Mouse (Mus musculus): ENCODE measurements around the gene Lrp6. TPM values are rescaled to one million over a fixed set of nuclear protein-coding genes. Genes with fewer than 3 reads are reported as not detected.
A peak's percentile ranks its signal among the peaks of the same experiment; 100 is the strongest.

The Lrp6 gene
- polyA plus RNA-seq, 1 experiment from 2014 or later, result 57.6 TPM

GRCm38 (mm10) chr6:134557043-134557442, 9.7 kb downstream of the Lrp6 start:
- Histone ChIP-seq H3K27ac (peak overlapping the region; percentile 80), H3K36me3 (ENCODE audit: inconsistent target) (no peaks in the 10 kb centered on the region), H3K4me3 (ENCODE audit: inconsistent target) (no peak overlapping the region), H3K79me2 (ENCODE audit: inconsistent target) (peaks cover 91% of the 10 kb centered on the region)
- WGBS (ENCODE audit: missing documents), result 80% methylated on average over 1 of the region's 1 CpGs

GRCm38 (mm10) chr6:134556185-134556950, 10.4 kb downstream of the Lrp6 start:
- Histone ChIP-seq H3K4me3 (ENCODE audit: inconsistent target) (no peak overlapping the region), H3K36me3 (ENCODE audit: inconsistent target) (no peaks in the 10 kb centered on the region), H3K27ac (peak overlapping the region; percentile 80), H3K79me2 (ENCODE audit: inconsistent target) (peaks cover 91% of the 10 kb centered on the region)
- WGBS (ENCODE audit: missing documents), result 56% methylated on average over 7 of the region's 7 CpGs

DNA sequence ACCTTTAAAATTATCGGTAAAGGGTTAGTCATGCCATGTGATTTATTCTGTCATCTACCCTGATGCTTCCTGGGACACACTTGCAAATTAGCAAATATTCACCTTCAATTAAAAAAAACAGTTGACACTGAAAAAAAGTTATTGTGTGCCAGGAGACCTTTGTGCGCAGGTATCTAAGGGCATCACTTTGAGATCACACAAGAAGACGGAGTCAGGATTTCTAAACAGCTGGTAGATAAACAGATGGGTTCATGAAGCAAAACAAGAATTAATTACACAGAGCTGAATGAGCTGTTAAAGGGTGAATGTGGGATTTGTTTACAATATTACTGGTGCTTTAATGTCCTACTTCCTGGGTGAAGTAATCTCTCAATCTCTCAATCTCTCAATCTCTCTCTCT, 11.6 kb downstream of the Lrp6 start:
- Histone ChIP-seq H3K36me3 (ENCODE audit: inconsistent target) (no peaks in the 10 kb centered on the region), H3K4me3 (ENCODE audit: inconsistent target) (no peak overlapping the region), H3K27ac (peak overlapping the region; percentile 80), H3K79me2 (ENCODE audit: inconsistent target) (peaks cover 91% of the 10 kb centered on the region)
- 88% methylated on average over 3 of the region's 3 CpGs for WGBS (ENCODE audit: missing documents)

- 86% methylated on average over 2 of the region's 4 CpGs for WGBS (ENCODE audit: missing documents)
- no peak overlapping the region for H3K27ac ChIP-seq
- H3K36me3 ChIP-seq (ENCODE audit: inconsistent target), result no peaks in the 10 kb centered on the region
- H3K79me2 ChIP-seq (ENCODE audit: inconsistent target), result peaks cover 90% of the 10 kb centered on the region
- H3K4me3 ChIP-seq (ENCODE audit: inconsistent target), result no peak overlapping the region
Measured at GRCm38 (mm10) chr6:134554230-134554629, 12.5 kb downstream of the Lrp6 start.

- Histone ChIP-seq H3K36me3 (ENCODE audit: inconsistent target) (no peaks in the 10 kb centered on the region), H3K79me2 (ENCODE audit: inconsistent target) (peaks cover 95% of the 10 kb centered on the region), H3K4me3 (ENCODE audit: inconsistent target) (no peak overlapping the region), H3K27ac (no peak overlapping the region)
- 100% methylated on average over 1 of the region's 1 CpGs for WGBS (ENCODE audit: missing documents)
Measured at GRCm38 (mm10) chr6:134551007-134551406, 15.8 kb downstream of the Lrp6 start.

- no peak overlapping the region for H3K4me3 ChIP-seq (ENCODE audit: inconsistent target)
- no peak overlapping the region for H3K27ac ChIP-seq
- peaks cover 98% of the 10 kb centered on the region for H3K79me2 ChIP-seq (ENCODE audit: inconsistent target)
- 93% methylated on average over 1 of the region's 1 CpGs for WGBS (ENCODE audit: missing documents)
- H3K36me3 ChIP-seq (ENCODE audit: inconsistent target), result no peaks in the 10 kb centered on the region
Measured at GRCm38 (mm10) chr6:134550396-134550795, 16.4 kb downstream of the Lrp6 start.

GRCm38 (mm10) chr6:134544843-134545242, 21.9 kb downstream of the Lrp6 start:
- no peaks in the 10 kb centered on the region for H3K36me3 ChIP-seq (ENCODE audit: inconsistent target)
- H3K4me3 ChIP-seq (ENCODE audit: inconsistent target), result no peak overlapping the region
- WGBS (ENCODE audit: missing documents), result 84% methylated on average over 3 of the region's 3 CpGs
- peaks cover 99% of the 10 kb centered on the region for H3K79me2 ChIP-seq (ENCODE audit: inconsistent target)
- no peak overlapping the region for H3K27ac ChIP-seq

GRCm38 (mm10) chr6:134544093-134544492, 22.7 kb downstream of the Lrp6 start:
- H3K27ac ChIP-seq, result peak overlapping the region; percentile 19
- 4% methylated on average over 2 of the region's 2 CpGs for WGBS (ENCODE audit: missing documents)
- H3K79me2 ChIP-seq (ENCODE audit: inconsistent target), result peaks cover 95% of the 10 kb centered on the region
- H3K36me3 ChIP-seq (ENCODE audit: inconsistent target), result no peaks in the 10 kb centered on the region
- no peak overlapping the region for H3K4me3 ChIP-seq (ENCODE audit: inconsistent target)

- H3K36me3 ChIP-seq (ENCODE audit: inconsistent target), result no peaks in the 10 kb centered on the region
- peak overlapping the region; percentile 19 for H3K27ac ChIP-seq
- peaks cover 95% of the 10 kb centered on the region for H3K79me2 ChIP-seq (ENCODE audit: inconsistent target)
- no peak overlapping the region for H3K4me3 ChIP-seq (ENCODE audit: inconsistent target)
Measured at GRCm38 (mm10) chr6:134543607-134544006, 23.2 kb downstream of the Lrp6 start.

DNA sequence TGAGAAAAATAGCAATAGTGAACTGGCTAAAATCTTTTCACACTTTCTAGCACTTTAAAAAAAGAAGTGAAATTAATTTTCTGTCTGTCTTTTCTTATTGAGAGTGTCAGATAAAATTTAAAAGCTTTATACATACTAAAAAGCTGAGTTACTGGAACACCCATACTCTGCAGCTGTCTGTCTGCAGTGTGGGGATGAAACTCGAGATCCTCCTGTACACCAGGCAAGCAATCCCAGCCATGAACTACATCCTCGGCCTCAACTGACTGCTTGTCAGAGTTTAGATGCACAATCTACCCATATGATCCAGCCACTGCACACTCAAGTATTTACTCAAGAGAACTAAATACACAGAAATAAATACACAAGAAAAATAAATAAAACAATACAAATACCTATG, 24.4 kb downstream of the Lrp6 start:
- H3K27ac ChIP-seq, result no peak overlapping the region
- peaks cover 95% of the 10 kb centered on the region for H3K79me2 ChIP-seq (ENCODE audit: inconsistent target)
- 96% methylated on average over 2 of the region's 2 CpGs for WGBS (ENCODE audit: missing documents)
- no peaks in the 10 kb centered on the region for H3K36me3 ChIP-seq (ENCODE audit: inconsistent target)
- H3K4me3 ChIP-seq (ENCODE audit: inconsistent target), result no peak overlapping the region

DNA sequence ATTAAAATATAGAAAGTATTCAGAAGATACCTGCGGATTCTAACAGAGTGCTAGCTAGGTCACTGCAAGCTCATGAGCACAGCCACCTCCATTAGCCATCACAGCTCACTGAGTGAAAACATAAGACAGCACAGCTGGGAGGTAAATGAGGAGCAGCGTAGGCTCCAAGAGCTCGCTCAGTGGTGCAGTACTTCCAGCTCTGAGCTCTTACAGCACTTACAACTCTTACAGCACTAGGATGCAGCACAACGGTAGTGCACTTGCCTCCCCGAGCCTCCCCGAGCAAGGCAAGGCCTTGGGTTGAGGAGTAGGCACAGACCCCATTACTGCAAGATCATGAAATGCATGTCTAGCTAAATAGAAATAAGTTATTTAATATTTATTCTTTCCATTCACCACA, 26.6 kb downstream of the Lrp6 start:
- Histone ChIP-seq H3K4me3 (ENCODE audit: inconsistent target) (no peak overlapping the region), H3K79me2 (ENCODE audit: inconsistent target) (peaks cover 95% of the 10 kb centered on the region), H3K36me3 (ENCODE audit: inconsistent target) (no peaks in the 10 kb centered on the region), H3K27ac (peak overlapping the region; percentile 82)
- WGBS (ENCODE audit: missing documents), result 100% methylated on average over 6 of the region's 6 CpGs

DNA sequence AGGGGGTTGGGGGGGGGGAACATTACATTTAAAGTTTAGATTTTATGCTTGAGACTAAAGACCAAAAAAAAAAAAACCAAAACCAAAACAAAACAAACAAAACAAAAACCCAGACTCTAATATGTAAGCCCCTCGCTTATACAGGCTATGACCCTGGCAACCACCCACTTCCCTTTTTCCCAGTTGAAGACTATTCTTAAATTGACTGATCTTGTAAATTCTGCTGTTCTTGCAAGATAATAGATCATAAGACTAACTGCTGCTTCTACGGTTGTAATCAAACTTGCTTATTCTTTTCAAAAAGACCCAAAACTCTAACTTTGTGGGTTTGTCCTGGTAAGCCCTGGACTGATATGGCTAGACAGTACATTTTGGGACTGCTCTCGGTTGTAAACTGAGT, 27.3 kb downstream of the Lrp6 start:
- WGBS (ENCODE audit: missing documents), result 36% methylated on average over 3 of the region's 3 CpGs
- Histone ChIP-seq H3K4me3 (ENCODE audit: inconsistent target) (no peak overlapping the region), H3K79me2 (ENCODE audit: inconsistent target) (peaks cover 95% of the 10 kb centered on the region), H3K27ac (peak overlapping the region; percentile 82), H3K36me3 (ENCODE audit: inconsistent target) (no peaks in the 10 kb centered on the region)

GRCm38 (mm10) chr6:134538805-134539204, 28.0 kb downstream of the Lrp6 start:
- Histone ChIP-seq H3K27ac (peak overlapping the region; percentile 82), H3K79me2 (ENCODE audit: inconsistent target) (peaks cover 95% of the 10 kb centered on the region), H3K4me3 (ENCODE audit: inconsistent target) (no peak overlapping the region), H3K36me3 (ENCODE audit: inconsistent target) (no peaks in the 10 kb centered on the region)
- whole genome bisulfite sequencing (ENCODE audit: missing documents), result 88% methylated on average over 4 of the region's 4 CpGs

- WGBS (ENCODE audit: missing documents), result 97% methylated on average over 10 of the region's 10 CpGs
- H3K79me2 ChIP-seq (ENCODE audit: inconsistent target), result peaks cover 95% of the 10 kb centered on the region
- H3K4me3 ChIP-seq (ENCODE audit: inconsistent target), result no peak overlapping the region
- no peak overlapping the region for H3K27ac ChIP-seq
- no peaks in the 10 kb centered on the region for H3K36me3 ChIP-seq (ENCODE audit: inconsistent target)
Measured at GRCm38 (mm10) chr6:134537461-134538117, 29.2 kb downstream of the Lrp6 start.

- WGBS (ENCODE audit: missing documents), result 96% methylated on average over 7 of the region's 7 CpGs
Measured at GRCm38 (mm10) chr6:134535169-134535568, 31.6 kb downstream of the Lrp6 start.

More at GRCm38 (mm10) chr6:134535169-134535568, 31.6 kb downstream of the Lrp6 start:
- H3K27ac ChIP-seq, result no peak overlapping the region
- H3K4me3 ChIP-seq (ENCODE audit: inconsistent target), result no peak overlapping the region
- H3K36me3 ChIP-seq (ENCODE audit: inconsistent target), result no peaks in the 10 kb centered on the region
- H3K79me2 ChIP-seq (ENCODE audit: inconsistent target), result peaks cover 89% of the 10 kb centered on the region
